Mouse (Mus musculus) thymus, adult 2 months (tissue): ENCODE measurements around the gene Evx2.

Source experiments
- CTCF ChIP-seq: fragments of 200-500 bp; IDR thresholded peaks from 2 replicates; pipeline ENCODE4 v1.5.1; 2012; ENCODE audit warnings: mild to moderate bottlenecking, control low read depth, low read length, moderate library complexity, borderline replicate concordance; ENCODE audit not compliant: control insufficient read depth, poor library complexity, insufficient read depth; ENCODE audit errors: extremely low read depth
- POLR2A ChIP-seq: fragments of 200-500 bp; IDR thresholded peaks from 2 replicates; pipeline ENCODE4 v1.6.1; 2012; ENCODE audit warnings: mild to moderate bottlenecking, low read length, control low read depth, moderate library complexity; ENCODE audit not compliant: control insufficient read depth, poor library complexity, insufficient read depth; ENCODE audit errors: extremely low read depth

- TF ChIP-seq CTCF (no peak), POLR2A (no peak)
Measured at GRCm38 (mm10) chr2:74658667-74659371, 538 bp downstream of the Evx2 start.
